Mouse (Mus musculus) erythroid progenitor cell, adult 5-6 weeks (primary cell): ENCODE measurements around the gene Hs6st1. TPM values are rescaled to one million over a fixed set of nuclear protein-coding genes. Genes with fewer than 3 reads are reported as not detected.

Experiments used
- ATAC-seq: replicated peaks from 2 replicates; pipeline ENCODE4 v1.8.0; 2016; ENCODE audit warnings: moderate number of reproducible peaks, mild to moderate bottlenecking, moderate TSS enrichment, inconsistent platforms; ENCODE audit not compliant: poor library complexity, low FRiP score, severe bottlenecking
- total RNA-seq, 2 experiments: library from RNA; stranded (forward) in 1 of 2; stranded (reverse) in 1 of 2; fragments of 150-400 nt in 1 of 2; fragments of 186-747, 209-891 nt in 1 of 2; gene quantifications; 2 replicates each; pipeline versions ENCODE4 v1.2.3 to v1.2.4; 2015 to 2017; ENCODE audit warnings: low replicate concordance in 2 of 2

Gene Hs6st1
- total RNA-seq, 2 experiments from 2014 or later = 148 to 226 TPM

DNA sequence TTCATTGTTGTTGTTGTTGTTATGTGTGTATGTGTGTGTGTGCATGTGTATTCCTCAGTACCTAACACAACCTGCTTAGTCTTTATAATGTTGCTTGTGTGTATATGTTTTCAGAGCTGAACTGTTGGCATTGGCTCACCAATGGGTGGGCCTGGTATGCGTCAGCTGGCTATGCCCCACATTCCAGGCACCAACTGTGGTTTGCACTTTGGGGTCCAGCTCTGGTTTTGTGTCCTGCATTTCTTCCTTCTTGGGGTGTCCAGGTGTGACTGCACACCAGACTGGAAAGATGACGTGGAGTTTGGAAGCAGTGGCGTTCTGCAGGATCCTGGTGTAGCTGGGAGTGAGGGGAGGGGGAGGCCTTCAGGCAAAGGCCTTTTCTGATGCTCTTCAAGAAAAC, 50.8 kb downstream of the Hs6st1 start:
- ATAC-seq = no peak

DNA sequence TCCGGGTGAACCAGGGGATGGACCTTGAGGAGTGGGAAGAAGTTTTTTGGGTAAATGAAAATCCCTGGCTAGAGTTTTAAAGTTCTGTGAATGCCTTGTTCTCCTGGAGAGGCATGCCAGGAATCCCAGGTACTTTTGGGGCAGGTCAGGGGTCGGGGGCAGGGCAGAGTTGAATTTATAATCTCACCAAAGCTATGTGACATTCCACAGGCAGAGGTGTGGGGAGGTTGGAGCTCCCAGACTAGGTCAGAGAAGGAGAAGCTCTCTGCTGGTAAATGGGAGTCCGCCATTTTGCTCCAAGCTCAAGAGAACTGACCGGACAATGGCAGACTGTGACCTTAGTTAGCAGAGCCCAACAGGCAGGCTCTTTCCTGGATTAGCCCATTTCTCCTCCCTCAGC, 51.2 kb downstream of the Hs6st1 start:
- ATAC-seq = no peak

DNA sequence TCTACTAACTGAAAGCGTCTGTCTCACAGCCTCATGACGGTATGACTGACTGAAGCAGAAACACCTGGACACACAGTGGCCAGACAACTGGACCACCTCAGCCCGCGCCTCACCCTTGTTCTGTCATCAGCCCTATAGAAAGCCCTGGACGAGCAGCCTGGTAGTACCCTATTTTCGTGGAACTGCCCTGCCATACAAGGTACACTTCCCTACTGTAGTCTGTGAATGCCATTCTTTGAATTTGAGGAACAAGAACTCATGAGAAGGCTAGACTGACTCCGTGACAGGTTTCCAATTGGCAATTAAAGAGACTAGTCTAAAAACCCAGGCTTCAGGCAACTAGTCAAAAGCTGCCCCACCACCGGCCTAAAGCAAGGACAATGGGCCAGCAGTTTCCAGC, 53.0 kb downstream of the Hs6st1 start:
- ATAC-seq = no peak

DNA sequence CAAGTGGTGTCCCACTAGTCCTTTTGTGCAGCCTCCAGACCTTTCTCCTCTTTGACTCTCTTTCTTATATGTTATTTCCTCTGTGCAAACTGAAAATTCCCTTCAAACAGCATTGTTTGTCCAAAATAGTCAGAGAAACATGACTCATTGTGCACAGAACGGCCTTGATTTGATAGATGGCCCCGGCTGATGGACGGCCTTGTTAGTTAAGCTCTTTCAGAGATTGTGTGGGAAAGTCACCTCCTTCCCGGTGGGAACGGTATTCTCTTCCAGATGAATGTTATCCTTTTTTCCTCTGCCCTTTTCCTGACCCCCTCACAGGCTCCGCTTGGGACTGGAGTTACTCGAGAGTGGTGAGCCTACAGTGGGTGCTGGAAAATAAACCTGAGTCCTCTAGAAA, 56.9 kb downstream of the Hs6st1 start:
- ATAC-seq = no peak

DNA sequence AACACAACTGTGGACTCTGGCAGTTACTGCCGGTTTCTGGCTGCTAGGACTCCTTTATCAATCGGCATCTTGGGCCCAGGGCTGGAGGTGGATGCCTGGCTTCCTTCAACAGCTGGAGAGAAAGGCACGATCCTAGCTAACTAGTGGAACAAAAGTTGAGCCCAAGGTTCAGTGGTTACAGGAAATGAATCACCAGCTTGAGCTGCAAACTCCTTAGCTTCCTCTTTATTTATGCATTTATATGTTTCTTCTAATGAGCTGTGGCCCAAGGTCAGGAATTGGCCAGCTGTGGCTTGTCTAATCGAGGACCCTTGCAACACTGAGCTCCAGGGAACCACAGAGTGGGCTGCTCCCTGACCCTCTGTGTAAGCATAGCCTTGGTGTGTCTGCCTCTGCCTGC, 60.9 kb downstream of the Hs6st1 start:
- ATAC-seq = no peak

DNA sequence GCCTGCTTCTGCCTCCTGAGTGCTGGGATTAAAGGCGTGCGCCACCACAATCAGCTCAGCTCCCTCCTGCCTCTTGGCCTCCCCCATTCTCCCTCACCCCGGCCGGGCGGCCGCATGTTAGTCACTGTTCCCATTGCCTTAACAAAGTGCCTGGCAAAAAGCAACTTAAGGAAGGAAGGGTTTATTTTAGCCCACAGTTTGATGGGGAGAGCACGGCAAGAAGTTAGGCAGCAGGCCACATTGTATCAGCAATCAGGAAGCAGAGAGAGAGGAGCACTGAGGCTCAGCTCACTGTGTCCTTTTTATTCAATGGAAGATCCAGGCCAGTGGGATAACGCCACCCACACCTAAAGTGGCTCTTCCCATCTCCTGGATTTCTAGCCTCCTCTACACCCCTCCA, 61.7 kb downstream of the Hs6st1 start:
- peak; percentile 6; the same call in 1 of the 2 replicates for ATAC-seq

DNA sequence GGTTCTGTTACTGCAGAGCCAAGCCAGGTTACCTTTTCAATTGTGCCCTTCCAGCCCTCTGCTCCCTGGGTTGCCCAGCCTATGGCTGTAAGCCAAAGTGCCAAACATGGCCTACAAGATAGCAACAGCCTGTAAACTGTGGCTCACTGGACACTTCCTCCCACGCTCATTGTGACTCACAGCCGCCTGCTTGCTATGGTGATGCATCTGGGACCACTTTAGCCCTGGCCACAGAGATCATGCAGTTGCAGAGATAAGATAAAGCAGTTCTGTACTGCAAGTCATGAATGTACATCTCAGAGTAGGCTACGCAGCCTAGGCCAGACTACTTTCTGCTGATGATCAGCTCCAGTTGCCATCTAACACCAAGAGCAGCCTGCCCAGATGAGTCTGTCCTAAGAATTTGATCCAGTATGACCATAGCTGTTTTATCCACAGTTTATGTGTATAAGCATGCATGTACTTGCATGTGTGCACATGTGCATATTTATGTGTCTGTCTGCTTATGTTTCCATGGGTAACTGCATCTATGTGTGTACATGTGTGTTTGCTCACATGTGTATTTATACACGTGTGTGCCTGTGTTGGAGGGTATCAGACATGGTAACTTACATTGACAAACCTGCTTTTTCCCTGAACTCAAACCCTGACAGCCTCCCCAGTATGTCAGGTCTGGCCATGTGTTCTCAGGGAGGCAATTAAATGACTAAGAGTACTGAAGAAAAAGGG, 62.3 kb downstream of the Hs6st1 start:
- ATAC-seq = peak; percentile 82

DNA sequence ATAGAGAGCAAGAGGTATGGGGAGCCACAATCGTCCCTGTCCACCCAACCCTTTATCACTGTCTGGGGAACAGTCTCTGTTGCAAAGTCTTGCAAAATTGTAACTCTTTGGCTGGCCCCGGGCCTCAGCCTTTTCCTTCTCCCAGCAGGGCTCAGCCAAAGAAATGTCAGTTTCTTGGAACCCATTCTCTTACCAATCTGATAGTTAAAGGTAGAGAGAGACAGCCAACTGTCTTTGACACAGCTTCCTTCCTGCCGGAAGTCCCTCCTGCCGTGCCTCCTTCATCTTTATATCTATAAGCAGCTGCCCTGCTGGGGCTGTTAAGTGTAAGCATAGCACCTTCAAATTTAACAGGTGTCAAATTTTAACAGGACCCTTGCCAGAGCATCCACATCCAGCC, 63.0 kb downstream of the Hs6st1 start:
- 0 out of 2 replicates have a peak, but pooled peaks have one; percentile 14 for ATAC-seq

DNA sequence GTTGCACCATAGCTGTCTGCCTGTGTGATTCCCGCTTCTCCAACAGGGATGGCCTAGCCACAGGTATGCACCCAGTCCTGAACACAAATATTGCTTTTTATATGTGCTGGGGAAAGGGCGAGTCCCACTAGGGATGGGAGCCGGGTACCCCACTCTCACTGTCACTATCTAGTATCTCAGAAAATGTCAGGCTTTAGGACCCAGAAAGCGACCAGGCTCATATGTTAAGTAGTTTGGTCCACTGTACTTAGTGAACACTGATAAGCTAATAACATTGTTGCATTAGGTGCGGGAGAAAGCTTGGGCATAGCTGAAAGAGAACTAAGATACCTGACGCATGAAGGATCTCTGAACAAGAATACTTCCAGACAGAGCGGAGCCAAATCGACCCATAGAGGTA, 63.6 kb downstream of the Hs6st1 start:
- peak; percentile 69 for ATAC-seq

DNA sequence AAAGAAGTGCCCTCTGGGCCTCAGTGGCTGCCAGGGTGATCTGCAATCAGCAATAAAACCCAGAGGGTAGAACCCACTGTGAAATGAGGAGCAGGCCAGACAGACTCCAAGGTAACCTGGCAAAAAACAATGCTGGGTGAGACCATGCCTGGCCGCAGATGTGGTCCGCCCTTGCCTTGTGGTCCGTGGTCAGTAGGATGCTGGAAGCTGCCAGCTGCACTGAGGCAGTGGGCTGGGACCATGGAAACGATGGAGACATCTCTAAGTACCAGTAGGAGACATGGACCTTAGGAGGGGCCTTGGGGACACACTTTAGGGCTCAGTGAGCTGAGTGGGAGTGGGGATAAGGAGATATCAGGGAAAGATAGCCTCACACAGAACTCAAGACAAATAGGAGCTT, 64.0 kb downstream of the Hs6st1 start:
- ATAC-seq = no peak

DNA sequence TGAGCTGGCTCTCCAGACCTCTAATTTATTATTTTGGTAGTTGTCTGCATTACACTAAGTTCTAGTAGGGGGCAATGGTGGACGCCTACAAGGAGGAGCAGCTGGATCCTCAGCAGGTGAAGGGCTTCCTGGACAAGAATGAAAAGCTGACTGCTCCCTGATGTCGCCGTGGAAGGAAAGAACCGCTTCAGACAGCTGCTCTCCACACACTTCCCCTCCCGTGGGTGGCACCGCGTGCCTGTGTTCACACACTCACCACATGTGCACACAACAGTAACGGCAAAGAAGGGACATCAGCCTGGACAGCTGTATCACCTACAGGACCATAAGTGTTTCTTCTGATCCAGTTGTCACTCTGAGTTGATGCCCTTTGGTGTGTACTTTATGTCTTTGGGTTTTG, 64.8 kb downstream of the Hs6st1 start:
- ATAC-seq = no peak

DNA sequence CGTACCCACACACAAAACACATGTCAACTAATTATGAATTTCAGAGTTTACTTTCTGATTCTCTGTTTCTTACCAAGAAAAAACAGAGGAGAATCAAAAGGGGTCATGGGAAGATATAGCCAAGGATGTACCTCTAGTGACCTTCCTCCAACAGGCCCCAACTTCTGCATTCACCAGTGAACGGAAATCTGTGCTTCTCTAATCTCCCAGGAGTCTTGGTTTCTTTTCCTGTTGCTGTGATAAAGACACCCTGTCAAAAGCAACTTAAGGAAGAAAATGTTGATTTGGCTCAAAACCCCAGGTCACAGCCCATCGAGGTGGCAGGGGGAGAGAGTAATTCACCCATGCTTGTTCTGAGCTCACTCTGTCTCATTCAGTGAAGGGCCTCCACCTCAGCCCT, 65.4 kb downstream of the Hs6st1 start:
- ATAC-seq = no peak

DNA sequence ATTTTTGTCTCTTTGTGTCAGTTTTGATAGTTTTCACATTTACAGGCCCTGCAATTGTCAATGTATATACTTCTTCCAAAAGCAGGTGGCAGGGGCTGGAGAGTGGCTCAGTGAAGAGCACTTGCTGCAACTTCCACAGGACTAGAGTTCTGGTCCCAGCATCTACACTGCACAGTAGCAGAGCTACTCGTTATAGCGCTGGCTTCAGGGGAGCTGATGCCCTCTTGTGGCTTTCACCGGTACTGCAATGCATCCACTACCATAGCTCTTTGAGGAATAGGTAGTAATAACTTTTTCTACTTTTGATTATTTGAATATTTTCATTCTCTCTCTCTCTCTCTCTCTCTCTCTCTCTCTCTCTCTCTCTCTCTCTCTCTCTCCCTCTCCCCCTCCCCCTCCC, 66.4 kb downstream of the Hs6st1 start:
- no peak for ATAC-seq

DNA sequence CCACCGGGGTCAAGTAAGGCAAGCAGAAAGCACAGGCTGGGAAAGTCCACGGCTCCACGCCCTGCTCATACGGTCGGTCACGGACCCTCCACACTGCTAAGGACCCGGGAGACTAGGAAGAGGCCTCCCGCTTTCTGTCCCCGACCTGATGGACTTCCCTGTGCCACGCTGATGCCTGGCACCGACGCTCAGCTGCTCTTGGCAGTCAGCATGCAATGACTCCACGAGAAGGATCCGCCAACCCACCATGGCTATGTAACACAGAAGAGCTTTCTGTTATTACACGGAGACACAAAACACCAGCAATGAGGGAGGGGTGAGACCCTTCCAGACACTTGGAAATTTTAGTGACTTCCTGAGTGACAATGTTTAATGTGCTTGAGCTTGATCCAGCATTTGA, 72.1 kb downstream of the Hs6st1 start:
- ATAC-seq = no peak

DNA sequence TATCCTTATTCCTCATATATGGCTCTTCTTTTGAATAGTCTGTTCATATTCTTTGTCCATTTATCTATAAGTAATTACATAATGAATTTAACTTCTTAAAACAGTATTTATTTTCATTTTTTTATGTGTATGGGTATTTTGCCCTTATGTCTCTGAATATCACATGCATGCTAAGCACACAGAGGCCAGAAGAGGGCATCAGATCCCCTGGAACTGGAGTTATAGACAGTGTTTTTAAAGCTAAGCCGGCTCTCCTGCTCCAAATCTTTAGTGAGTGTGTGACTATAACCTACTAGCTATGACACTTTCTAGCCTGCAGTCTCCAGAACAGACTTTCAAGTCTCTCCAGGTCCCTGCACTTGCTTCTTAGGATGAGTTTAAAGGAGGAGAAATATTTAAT, 76.8 kb downstream of the Hs6st1 start:
- ATAC-seq = no peak

DNA sequence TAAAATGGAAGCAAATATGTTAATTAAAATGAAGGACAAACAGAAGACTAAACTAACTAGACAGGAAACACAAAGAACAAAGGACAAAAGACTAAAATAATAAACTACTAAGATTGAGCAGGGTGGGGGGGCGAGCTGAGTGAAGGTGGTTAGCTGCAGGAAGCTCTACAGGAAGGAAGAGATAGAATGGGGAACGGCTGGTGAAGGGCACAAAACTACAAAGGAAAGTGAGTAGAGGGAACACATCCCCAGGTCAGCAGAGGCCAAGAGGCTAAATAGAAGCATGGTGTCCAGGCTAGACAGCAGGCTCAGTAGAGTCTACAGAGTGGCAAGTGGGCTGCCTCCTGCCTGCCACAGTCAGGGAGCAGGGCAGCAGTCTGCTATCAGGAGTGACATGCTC, 80.6 kb downstream of the Hs6st1 start:
- no peak for ATAC-seq

DNA sequence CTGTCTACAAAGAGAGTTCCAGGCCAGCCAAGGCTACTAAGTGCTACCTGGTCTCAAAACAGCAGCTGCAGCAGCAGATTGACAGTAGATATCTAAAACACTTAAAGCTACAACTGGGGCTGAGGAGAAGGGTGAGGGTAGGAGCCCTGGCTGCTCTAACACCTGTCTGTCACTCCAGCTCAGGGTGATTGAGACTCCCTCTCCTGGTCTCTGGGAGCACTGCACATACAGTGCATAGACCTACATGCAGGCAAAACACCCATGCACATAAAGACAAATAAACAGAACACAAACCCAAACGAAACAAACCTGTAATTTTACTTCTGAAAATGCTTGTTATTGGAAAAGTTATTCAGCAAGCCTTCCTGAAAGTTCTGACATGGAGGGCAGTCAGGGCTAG, 81.2 kb downstream of the Hs6st1 start:
- peak; percentile 80 for ATAC-seq

Other genes with a start within 250 kb of the Hs6st1 start
- gene Uggt1, start 176.3 kb downstream of the Hs6st1 start, total RNA-seq (2015; ENCODE audit: low replicate concordance) = 21.8 and 42.2 TPM in 2 replicates
- gene Uggt1, start 176.3 kb downstream of the Hs6st1 start, total RNA-seq (2017; ENCODE audit: low replicate concordance) = 32.2 and 62.3 TPM in 2 replicates
- gene Neurl3, start 206.3 kb downstream of the Hs6st1 start, total RNA-seq (2015; ENCODE audit: low replicate concordance) = 6.1 and 7.1 TPM in 2 replicates
- gene Neurl3, start 206.3 kb downstream of the Hs6st1 start, total RNA-seq (2017; ENCODE audit: low replicate concordance) = 4.7 and 10.0 TPM in 2 replicates
- 2.9 and 9.2 TPM in 2 replicates for gene Arid5a, start 239.3 kb downstream of the Hs6st1 start, total RNA-seq (2015; ENCODE audit: low replicate concordance)
- gene Arid5a, start 239.3 kb downstream of the Hs6st1 start, total RNA-seq (2017; ENCODE audit: low replicate concordance) = 0.53 and 2.1 TPM in 2 replicates